Mouse (Mus musculus) spleen, postnatal 36 days (tissue): ENCODE data around the gene Pdgfb.

Source experiments
- DNase-seq, 2 experiments: peaks; one replicate each; pipeline ENCODE4 v3.0.0; 2022; ENCODE audit warnings: low spot score in 2 of 2, mixed read lengths in 1 of 2

Gene Pdgfb

GRCm38 (mm10) chr15:80009421-80010181 is 5.2 kb downstream of the Pdgfb start:
- no peak for DNase-seq

- no peak for DNase-seq
These were observed 6.3 kb downstream of the Pdgfb start for GRCm38 (mm10) chr15:80008461-80008860.

- no peak for DNase-seq
These were observed 8.6 kb downstream of the Pdgfb start for GRCm38 (mm10) chr15:80006156-80006555.

GRCm38 (mm10) chr15:80005436-80005835 is 9.3 kb downstream of the Pdgfb start:
- no peak for DNase-seq

- no peak for DNase-seq
These were observed 10.0 kb downstream of the Pdgfb start for GRCm38 (mm10) chr15:80004644-80005340.

GRCm38 (mm10) chr15:80003581-80003980 is 11.2 kb downstream of the Pdgfb start:
- DNase-seq: no peak

- no peak for DNase-seq
These were observed 13.2 kb downstream of the Pdgfb start for GRCm38 (mm10) chr15:80001601-80002000.

- DNase-seq: no peak
These were observed 14.1 kb downstream of the Pdgfb start for GRCm38 (mm10) chr15:80000694-80001093.

GRCm38 (mm10) chr15:79997988-79998387 is 16.8 kb downstream of the Pdgfb start:
- no peak for DNase-seq

GRCm38 (mm10) chr15:79996781-79997180 is 18.0 kb downstream of the Pdgfb start:
- DNase-seq: no peak

- DNase-seq: no peak
These were observed 19.2 kb downstream of the Pdgfb start for GRCm38 (mm10) chr15:79995552-79995951.

GRCm38 (mm10) chr15:79994566-79994965 is 20.2 kb downstream of the Pdgfb start:
- DNase-seq: no peak

GRCm38 (mm10) chr15:79986182-79986581 is 28.6 kb downstream of the Pdgfb start:
- no peak for DNase-seq

GRCm38 (mm10) chr15:79985471-79985870 is 29.3 kb downstream of the Pdgfb start:
- no peak for DNase-seq

- DNase-seq: no peak
These were observed 30.6 kb downstream of the Pdgfb start for GRCm38 (mm10) chr15:79984152-79984551.

- DNase-seq: no peak
These were observed 34.1 kb downstream of the Pdgfb start for GRCm38 (mm10) chr15:79980716-79981115.

- no peak for DNase-seq
These were observed 42.6 kb downstream of the Pdgfb start for GRCm38 (mm10) chr15:79972186-79972585.

- no peak for DNase-seq
These were observed 43.8 kb downstream of the Pdgfb start, which contains the start of gene Cbx7 for GRCm38 (mm10) chr15:79970940-79971339. Cbx7 (minus strand) TSS chr15:79971119.

GRCm38 (mm10) chr15:79970491-79970890 is 44.3 kb downstream of the Pdgfb start:
- no peak for DNase-seq

- DNase-seq: no peak
These were observed 47.4 kb downstream of the Pdgfb start for GRCm38 (mm10) chr15:79967346-79967745.

GRCm38 (mm10) chr15:79964376-79964775 is 50.4 kb downstream of the Pdgfb start:
- no peak for DNase-seq

- DNase-seq: no peak
These were observed 52.1 kb downstream of the Pdgfb start for GRCm38 (mm10) chr15:79962661-79963060.

- DNase-seq: no peak
These were observed 53.3 kb downstream of the Pdgfb start for GRCm38 (mm10) chr15:79961366-79961921.
